Comparison of ENCODE assay signal across 8 mouse cellular contexts in the genomic region with DNA sequence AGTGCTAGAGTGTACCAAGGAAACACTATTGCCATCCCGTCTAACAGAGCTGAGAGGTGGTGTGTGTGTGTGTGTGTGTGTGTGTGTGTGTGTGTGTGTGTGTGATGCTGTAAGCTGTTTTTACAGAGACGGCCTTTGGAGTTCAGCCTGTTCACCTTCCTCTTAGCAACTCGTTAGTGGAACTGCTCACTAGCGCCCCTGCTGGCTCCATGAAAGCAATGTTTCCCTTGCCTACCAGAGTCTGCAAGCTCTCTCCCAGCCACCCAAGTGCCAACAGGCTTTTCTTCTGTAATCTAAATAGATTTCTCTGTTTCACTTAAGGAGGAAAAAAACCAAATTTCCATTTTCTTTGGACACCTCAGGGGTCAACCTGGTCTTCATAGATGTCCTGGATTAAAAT.
A peak's percentile ranks its signal among the peaks of the same experiment; 100 is the strongest.
DNase-seq lines count a peak whose midpoint lies in the region; ATAC-seq and TF ChIP-seq lines count a peak whose summit lies in the region.

No protein-coding gene starts in this region.

- no peaks in the 10 kb centered on the region for H3K4me1 ChIP-seq in forebrain, embryonic 10.5 days
- H3K4me1 ChIP-seq in forebrain, embryonic 16.5 days (replicated peaks; ENCODE audit: control insufficient read depth, insufficient read depth, low read length), result peaks cover 3% of the 10 kb centered on the region; the same call in 1 of the 2 replicates
- no peaks in the 10 kb centered on the region for H3K4me1 ChIP-seq in lung, adult 2 months (ENCODE audit: control insufficient read depth, insufficient read depth, low read length)
- no peaks in the 10 kb centered on the region for H3K4me1 ChIP-seq in limb, embryonic 10.5 days

- no peak for ATAC-seq in forebrain, embryonic 16.5 days

- TF ChIP-seq CTCF in lung, adult 2 months (IDR thresholded peaks at IDR 0.05; ENCODE audit: insufficient read depth, low read length), result peak; percentile 63

- H3K36me3 ChIP-seq in forebrain, embryonic 10.5 days (replicated peaks), result no peaks in the 10 kb centered on the region
- H3K36me3 ChIP-seq in forebrain, embryonic 16.5 days (ENCODE audit: control insufficient read depth, insufficient read depth), result no peaks in the 10 kb centered on the region
- no peaks in the 10 kb centered on the region for H3K36me3 ChIP-seq in limb, embryonic 10.5 days

- peak; percentile 42 for DNase-seq in forebrain, embryonic 10.5 days (ENCODE audit: extremely low spot score, low spot score)
- DNase-seq in lung, adult 2 months, result no peak
- DNase-seq in lung, postnatal 4 days, result no peak
- DNase-seq in c-Kit-positive CD71-positive TER-119-negative erythroid progenitor cells, embryonic 14.5 days (ENCODE audit: low read depth), result peak; percentile 3
- DNase-seq in limb, embryonic 10.5 days (ENCODE audit: low spot score), result peak; percentile 65
- DNase-seq in thymus, postnatal 4 days, result peak; percentile 62
- DNase-seq in urinary bladder, adult 18-20 months (ENCODE audit: low spot score in 2 of 2), result no peak

- no peak overlapping the region for H3K4me2 ChIP-seq in forebrain, embryonic 16.5 days (ENCODE audit: low read length)

- no peaks in the 10 kb centered on the region for H3K9me3 ChIP-seq in forebrain, embryonic 10.5 days
- H3K9me3 ChIP-seq in forebrain, embryonic 16.5 days (ENCODE audit: control insufficient read depth, low read length), result no peaks in the 10 kb centered on the region
- H3K9me3 ChIP-seq in limb, embryonic 10.5 days (replicated peaks), result no peaks in the 10 kb centered on the region

- no peak overlapping the region for H3K4me3 ChIP-seq in forebrain, embryonic 10.5 days
- no peak overlapping the region for H3K4me3 ChIP-seq in forebrain, embryonic 16.5 days (replicated peaks; ENCODE audit: low read length)
- no peak overlapping the region for H3K4me3 ChIP-seq in lung, adult 2 months (replicated peaks; ENCODE audit: extremely low read depth, low read depth, low read length)
- H3K4me3 ChIP-seq in limb, embryonic 10.5 days, result no peak overlapping the region

- 30% methylated on average over 4 of the region's 4 CpGs for WGBS in forebrain, embryonic 10.5 days
- WGBS in forebrain, embryonic 16.5 days, result 22% methylated on average over 4 of the region's 4 CpGs
- 16% methylated on average over 4 of the region's 4 CpGs for WGBS in lung, adult 2 months
- 35% methylated on average over 4 of the region's 4 CpGs for WGBS in limb, embryonic 10.5 days

- no peak overlapping the region for H3K9ac ChIP-seq in forebrain, embryonic 16.5 days (replicated peaks; ENCODE audit: low read depth, low read length)

- H3K27ac ChIP-seq in forebrain, embryonic 10.5 days, result no peak overlapping the region
- H3K27ac ChIP-seq in forebrain, embryonic 16.5 days (ENCODE audit: low read length), result no peak overlapping the region
- no peak overlapping the region for H3K27ac ChIP-seq in limb, embryonic 10.5 days

- no peak for TF ChIP-seq POLR2A in lung, adult 2 months (IDR thresholded peaks at IDR 0.05; ENCODE audit: borderline replicate concordance, extremely low read depth, low read depth, low read length)

- H3K27me3 ChIP-seq in forebrain, embryonic 10.5 days (ENCODE audit: poor library complexity, severe bottlenecking), result no peaks in the 10 kb centered on the region
- H3K27me3 ChIP-seq in forebrain, embryonic 16.5 days (replicated peaks; ENCODE audit: control insufficient read depth, insufficient read depth, low read length), result no peaks in the 10 kb centered on the region
- H3K27me3 ChIP-seq in limb, embryonic 10.5 days (ENCODE audit: low read depth, poor library complexity, severe bottlenecking), result no peaks in the 10 kb centered on the region

Comparison
In these comparisons a context has a peak if more than half of its experiments do, and no peak if none do; other contexts are left out.
1. DNase-seq: peak in forebrain, embryonic 10.5 days (single experiment), c-Kit-positive CD71-positive TER-119-negative erythroid progenitor cells, embryonic 14.5 days (single experiment), limb, embryonic 10.5 days (single experiment) and thymus, postnatal 4 days (single experiment); none in lung, adult 2 months (single experiment), lung, postnatal 4 days (0 of 2) and urinary bladder, adult 18-20 months (0 of 2).